Mouse (Mus musculus): ENCODE measurements around the gene Gcnt1.

GRCm38 (mm10) chr19:17286004-17286403 lies 86.6 kb downstream of the Gcnt1 start:
- no peak for TF ChIP-seq TAL1 (IDR thresholded peaks at IDR 0.05; ENCODE audit: low read length)
- no peak for TF ChIP-seq GATA1 (IDR thresholded peaks at IDR 0.05; ENCODE audit: low read length)

Data from erythroblast, embryonic 14.5 days (primary cell).